Mouse (Mus musculus) gonadal fat pad, adult 2 months (tissue): ENCODE measurements at regions not wholly inside any gene's neighbourhood (a gene's known extent, or its start where the extent isn't known, plus 50 kb on each side); places are given as distances from the start of the nearest gene placed in this dataset.

Experiments
- DNase-seq: peaks from one replicate; pipeline ENCODE4 v3.0.0-alpha.2; 2012; ENCODE audit warnings: low read depth

DNA sequence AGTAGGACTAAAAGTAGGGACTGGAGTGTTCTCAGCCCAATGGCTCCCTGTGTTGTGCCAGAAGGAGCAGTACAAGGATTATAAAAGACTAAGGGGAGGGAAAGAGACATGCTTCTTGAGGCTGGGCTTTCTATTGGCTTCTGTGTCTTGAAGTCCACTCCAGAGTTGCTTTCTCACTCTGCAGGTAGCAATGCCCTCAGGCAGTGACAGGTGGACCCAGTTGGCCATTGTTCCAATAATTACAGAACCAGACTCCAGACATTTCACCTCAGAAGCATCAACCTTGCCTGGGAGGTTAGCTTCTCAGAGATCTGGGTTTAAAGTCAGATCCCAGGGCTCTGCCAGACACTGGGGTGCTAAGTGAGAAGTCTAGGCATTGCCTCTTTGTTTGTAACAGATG is 136.3 kb upstream of the Tll1 start:
- DNase-seq, result no peak

- DNase-seq, result no peak
Observed at GRCm38 (mm10) chr8:64337356-64337755, 131.3 kb upstream of the Tll1 start.

GRCm38 (mm10) chr8:64336546-64336945 is 130.5 kb upstream of the Tll1 start:
- no peak for DNase-seq

- DNase-seq, result no peak
Observed at GRCm38 (mm10) chr8:64335495-64335894, 129.4 kb upstream of the Tll1 start.

DNA sequence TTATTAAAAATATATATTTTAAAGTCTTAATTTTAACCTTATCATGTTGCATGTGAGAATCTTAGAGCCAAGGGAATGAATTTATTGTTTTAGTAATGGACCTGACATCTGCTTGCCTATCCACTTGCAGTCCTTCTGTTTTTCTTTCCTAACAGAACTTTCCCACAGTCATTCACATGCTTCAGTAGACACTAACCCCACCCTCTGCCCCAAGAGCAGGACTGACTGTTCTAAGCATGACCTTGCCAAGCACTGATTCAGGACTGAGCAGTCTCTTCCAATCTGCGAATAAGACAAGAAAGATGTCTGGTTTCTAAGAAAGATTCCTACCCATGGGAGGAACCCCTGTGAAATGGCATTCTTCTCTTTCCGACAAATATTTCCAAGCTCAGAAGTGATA is 117.9 kb upstream of the Tll1 start:
- DNase-seq, result no peak

DNA sequence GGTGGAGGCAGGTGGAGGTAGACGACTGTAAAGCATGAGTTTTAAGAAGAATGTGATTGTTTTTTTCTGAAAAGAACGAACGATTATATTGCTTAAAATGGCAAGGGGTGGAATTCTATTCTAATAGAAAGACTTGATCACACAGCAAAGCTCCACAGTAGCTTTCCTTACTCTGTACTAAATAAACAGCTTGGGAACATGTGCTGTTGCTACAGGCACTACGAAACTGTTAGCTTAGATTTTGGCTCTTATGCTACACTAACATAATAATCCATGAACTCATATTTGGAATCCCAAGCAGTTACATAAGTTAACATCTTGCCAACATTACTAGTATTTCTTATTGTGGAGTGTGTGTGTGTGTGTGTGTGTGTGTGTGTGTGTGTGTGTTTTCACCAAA is 114.3 kb upstream of the Tll1 start:
- no peak for DNase-seq

DNA sequence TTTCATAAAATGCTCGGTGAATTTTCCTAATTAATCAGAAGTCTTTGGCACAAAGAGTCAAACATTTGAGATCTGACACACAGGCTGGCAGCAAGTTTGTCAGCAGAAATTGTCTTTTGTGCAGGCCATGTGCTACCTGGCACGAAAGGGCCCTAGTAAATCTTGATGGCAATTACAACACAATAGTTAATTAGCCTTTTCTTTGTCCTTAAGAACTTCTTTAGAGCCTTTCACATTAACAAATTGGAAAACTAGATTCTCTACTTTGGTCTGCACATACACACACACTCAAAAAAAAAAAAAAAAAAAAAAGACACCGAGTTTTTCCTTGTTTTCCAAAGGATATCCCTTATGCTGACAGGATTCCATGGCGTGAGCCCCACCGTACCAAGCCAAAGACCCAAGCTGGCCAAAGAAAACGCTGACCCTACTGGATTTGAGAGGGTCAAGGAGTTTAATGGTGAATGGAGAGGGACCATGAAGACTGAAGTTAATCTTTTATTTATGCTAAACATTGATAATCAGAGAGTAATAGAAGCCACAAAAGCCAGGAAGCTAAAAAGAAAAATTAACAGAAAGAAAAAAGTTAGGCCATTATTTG is 113.2 kb upstream of the Tll1 start:
- no peak for DNase-seq

DNA sequence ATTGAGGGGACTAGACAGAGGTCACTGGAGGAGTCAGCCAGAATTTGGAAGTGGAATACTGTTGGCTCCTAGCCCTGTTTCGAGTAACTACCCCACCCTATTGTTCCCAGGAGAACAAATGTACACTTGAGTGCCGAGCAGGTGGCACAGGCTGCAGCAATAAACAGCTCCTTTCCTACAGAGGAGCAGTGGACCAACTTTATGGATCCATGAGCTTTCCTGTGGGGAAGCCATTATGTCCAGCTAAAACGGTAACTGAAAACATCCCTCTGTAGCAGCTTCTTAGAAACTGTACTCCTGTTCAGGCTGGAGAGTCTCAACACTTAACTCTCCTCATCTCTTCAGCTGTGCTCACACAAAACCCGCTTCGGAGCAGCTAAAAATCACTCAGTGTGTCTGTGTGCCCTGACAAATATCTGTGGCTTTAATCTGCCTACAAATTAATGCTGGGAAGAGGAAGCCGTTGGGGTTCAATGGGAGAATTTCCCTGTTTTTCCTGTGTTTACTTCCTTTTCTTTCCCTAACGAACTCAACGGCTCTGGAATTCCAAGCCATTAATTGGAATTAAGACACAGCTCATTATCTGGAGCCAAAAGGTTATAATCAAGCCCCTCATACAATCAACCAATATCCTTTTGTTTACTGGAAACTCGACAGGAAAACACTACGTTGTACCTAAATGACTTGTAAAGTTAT is 112.6 kb upstream of the Tll1 start:
- no peak for DNase-seq

GRCm38 (mm10) chr8:64317815-64318214 is 111.7 kb upstream of the Tll1 start:
- no peak for DNase-seq

DNA sequence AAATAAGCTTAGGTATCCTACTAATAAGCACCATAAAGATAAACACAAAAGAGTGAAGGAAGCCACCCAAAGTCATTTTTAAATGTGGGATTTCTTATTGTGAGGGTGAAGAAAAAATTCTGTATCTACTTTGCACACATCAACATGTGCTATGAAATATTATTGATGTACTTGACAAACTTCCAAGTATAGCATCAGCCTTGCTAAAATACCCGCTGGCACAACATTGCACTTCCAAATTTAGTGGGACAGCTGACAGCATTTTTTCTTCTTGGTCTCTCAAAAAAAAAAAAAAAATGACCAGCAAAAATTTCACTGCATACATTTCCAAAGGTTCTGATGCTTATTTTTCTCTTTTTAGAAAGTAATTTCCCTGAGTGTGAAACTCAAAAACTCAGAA is 101.9 kb upstream of the Tll1 start:
- no peak for DNase-seq

DNA sequence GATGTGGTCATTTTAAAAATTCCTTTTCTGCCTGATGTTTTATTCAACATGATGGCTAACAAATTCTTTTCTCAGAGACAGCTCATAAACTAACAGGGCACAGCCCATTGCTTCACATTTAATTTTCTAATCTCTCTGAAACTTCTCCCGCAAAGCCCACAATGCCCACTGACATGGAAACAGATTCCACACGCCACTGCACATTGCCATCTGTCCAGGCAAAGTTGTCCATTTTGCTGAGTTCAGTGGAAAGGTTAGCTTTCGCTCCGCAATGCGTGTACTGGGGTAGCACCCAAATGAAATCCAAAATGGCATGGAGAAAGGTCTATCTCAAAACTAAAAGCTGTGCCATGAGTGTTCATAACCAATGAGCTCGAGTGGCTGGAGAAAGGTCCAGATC is 76.7 kb upstream of the Tll1 start:
- DNase-seq, result no peak

DNA sequence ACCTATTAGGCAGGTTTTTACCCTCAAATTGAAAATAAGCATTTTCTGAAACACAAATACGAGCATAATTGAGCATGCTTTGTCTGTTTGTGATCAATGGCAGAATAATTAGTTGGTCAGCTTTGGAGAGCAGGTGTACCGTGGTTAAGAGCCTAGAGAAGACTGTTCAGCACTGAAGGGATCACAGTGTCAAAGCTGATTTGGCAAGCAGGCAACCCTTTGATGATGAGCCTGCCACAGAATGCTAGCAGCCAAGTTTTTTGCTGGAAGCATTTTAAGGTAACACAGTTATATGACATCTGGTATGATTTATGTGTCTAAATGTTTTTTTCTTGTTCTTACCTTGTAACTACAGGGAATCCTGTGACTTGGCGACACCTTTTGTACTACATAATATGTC is 75.5 kb upstream of the Tll1 start:
- DNase-seq, result no peak

DNA sequence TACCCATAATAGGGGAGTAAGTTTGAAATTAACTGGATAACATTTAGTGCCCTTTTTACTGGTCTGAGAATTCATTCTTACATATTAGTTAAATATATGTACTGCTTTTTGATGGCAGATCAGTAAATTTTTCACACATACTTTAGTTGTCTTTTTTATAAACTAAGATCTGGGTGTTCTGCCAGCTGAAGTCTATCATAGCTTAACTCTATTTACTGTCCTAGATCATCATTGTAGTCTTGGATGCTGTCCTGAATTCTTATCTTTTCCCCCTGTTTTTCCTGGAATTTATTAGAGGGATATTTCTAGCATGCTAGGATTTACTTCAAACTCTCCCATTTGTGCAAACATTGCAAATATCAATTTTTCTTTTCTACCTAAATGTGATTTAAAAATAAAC is 74.3 kb upstream of the Tll1 start:
- DNase-seq, result no peak

GRCm38 (mm10) chr8:64276058-64276457 is 70.0 kb upstream of the Tll1 start:
- no peak for DNase-seq

GRCm38 (mm10) chr8:64265304-64265945 is 59.4 kb upstream of the Tll1 start:
- DNase-seq, result no peak
